Mouse (Mus musculus): ENCODE data around the gene Ifnar2.
A peak's percentile ranks its signal among the peaks of the same experiment; 100 is the strongest.

Ifnar2 gene

GRCm38 (mm10) chr16:91358555-91358954, 14.0 kb upstream of the Ifnar2 start:
- DNase-seq (ENCODE audit: low read depth): peak; percentile 80

DNA sequence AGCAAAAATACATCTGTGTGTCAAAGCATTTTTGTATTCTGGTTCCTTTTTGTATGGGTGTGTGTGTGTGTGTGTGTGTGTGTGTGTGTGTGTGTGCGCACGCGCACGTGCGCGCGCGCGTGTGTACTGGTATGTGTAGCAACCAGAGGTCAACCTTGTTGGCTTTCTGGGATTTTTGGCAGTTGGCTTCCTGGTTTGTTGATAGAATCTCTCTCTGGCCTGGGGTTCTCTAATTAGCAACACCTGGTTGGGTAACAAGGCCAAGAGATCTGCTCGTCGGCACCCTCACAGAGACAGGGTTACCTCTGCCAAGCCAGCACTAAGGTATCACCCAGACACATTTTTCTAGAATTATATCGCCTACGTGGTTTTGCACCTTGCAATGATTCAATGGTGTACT, 13.1 kb upstream of the Ifnar2 start:
- DNase-seq (ENCODE audit: low read depth): peak; percentile 43

GRCm38 (mm10) chr16:91360162-91360561, 12.4 kb upstream of the Ifnar2 start:
- peak; percentile 8 for DNase-seq (ENCODE audit: low read depth)

DNA sequence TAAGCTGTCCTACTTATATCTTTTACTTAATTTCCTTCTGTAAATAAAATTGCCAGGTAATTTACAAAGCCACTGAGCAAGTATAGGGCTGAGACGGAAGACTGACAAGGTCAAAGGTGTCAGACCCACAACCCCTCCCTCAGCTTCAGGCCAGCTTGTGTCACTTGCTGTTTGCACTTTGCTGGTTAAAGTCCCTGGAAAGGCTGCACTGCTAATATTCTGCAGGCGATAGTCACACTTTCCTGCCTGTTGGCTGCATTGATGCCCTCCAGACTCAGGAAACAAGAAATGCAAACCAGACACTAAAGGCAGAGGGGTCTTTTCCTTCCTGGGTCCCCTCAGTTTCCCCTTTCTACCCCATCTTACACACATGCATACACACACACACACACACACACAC, 10.6 kb upstream of the Ifnar2 start:
- DNase-seq (ENCODE audit: low read depth): no peak

GRCm38 (mm10) chr16:91362616-91363272, 9.8 kb upstream of the Ifnar2 start:
- peak; percentile 90 for DNase-seq (ENCODE audit: low read depth)

DNA sequence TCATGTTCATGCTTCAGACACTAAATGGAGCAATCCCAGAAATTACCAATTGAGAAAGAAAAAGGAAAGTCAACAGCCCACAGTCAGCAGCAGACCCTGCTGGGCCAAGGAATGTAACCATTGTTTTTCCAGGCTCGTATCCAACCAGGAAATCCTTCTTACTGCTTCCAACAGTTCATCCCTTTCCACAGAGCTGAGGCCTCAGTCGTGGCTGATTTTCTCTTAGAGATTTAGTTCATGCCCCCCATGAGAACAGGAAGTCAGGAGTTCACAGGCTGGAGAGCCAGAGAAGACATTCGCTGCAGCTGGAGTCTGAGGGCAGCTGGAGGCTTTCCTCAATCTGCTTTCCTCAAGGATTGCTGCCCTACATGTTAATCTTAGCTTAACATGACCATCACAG, 9.1 kb upstream of the Ifnar2 start:
- DNase-seq (ENCODE audit: low read depth): peak; percentile 89

DNA sequence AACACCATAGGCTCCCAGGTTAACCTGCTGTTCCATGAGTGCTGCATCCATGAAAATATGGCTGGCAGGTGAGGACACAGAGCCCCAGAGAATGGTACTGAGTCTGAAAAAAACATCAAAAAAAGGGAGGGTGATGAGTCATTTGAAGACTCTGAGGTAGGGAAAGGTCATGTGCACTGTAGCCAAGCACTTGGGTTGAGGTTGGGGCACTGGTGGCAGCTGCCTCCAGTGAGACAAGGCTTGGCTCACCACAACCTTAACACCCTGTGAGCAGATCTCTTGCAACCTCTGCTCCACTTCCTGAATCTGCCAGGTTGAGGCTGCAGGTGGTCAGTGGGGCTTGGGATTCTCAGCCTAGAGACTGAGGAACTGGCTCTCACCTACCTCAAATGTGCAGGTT, 6.0 kb upstream of the Ifnar2 start:
- DNase-seq (ENCODE audit: low read depth): no peak

DNA sequence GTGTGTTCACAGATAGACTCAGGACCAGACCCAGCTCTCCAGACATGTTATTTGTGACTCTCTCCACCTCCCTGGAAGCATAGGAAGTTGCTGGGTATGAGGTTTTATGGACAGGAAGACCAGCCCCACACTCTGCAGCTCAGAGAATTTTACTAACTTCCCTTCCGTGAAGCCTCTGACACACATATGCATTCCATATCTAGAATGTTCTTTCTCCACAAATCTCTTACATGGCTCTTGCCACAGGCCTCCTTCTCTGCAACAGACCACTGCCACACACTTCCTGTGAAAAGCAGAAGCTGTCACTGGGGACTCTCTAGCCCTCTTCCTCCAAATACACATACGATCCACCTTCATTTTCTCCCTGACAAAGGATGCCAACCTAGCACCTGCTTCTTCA, 5.5 kb upstream of the Ifnar2 start:
- no peak for DNase-seq (ENCODE audit: low read depth)

DNA sequence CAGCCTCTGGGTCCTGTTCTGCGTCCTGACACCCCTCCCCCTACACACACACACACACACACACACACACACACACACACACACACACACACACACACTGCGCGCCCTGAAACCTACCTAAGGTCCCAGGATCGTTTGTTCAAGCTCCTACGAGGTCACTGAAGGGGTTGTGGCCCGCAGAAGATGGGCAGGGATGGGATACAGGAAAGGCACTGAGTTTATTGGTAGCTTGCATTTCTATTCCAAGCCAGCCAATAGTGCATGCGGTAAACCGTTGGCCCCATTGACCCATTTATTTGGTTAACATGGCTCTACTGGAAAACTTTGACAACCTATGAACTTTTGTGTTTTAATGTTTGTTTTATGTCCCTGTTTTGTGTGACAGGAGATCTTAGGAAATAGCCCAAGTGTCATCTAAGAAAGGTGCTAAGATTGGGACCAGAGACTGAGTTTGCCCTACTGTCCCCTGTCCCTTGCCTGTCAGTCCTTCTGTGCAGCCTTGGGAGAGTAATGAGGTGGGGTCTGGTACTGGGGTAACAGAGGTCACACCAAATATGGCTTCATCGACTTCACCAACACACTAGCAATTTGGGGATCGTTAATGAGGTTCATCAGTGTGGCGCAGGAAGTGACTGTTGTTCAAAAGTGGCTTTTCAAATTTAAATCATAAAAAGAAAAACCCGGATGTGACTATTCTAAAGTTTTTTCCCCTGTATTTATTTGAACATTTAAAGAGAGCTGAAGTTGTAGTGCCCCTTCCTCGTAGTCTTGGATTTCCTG, 1.1 kb downstream of the Ifnar2 start:
- DNase-seq (ENCODE audit: low read depth): no peak

GRCm38 (mm10) chr16:91374253-91374634, 1.7 kb downstream of the Ifnar2 start:
- no peak for DNase-seq (ENCODE audit: low read depth)

DNA sequence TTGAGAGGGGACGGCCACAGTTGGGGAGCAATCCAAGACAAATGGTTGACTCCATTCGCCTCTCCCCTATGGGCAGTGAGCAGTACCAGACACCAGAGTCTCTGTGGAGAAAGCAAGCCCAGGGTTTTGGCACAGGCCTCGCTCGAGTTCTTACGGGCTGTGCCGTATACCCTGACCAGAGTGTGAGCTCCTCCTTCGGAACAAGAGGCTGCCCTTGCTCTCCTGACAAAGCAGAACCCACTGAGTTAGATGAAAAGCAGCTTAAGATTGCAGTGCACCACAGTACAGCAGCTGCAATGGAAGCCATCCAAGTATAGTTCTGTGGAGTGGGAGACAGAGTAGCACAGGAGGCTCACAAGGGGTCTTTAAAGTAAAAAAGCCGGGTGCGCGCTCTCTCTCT, 4.1 kb downstream of the Ifnar2 start:
- no peak for DNase-seq (ENCODE audit: low read depth)

DNA sequence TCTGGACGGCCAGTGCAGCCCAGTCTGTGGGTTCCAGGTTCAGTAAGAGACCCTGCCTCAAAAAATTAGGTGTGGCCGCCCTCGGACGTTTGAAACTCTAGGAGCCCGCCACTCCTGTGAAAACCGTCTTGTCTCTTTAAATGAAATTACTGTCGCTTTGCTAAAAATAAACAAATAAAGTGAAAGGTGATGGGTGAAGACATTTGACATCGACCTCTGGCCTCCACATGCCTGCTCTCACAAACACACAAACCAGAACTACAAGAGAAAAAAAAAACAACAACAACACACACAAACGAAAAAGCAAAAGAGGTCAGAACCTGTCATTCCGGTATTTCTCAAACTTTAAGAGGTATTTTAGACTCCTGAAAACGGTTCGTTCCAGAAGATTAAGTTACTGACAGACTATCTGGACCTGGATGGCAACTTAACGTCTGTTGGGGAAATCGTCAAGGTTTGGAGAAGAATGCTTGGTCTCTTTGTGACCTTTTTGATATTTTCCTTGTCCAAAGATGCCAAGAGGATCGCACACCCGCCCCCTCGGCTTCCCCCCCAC, 5.9 kb downstream of the Ifnar2 start:
- no peak for DNase-seq (ENCODE audit: low read depth)

- DNase-seq (ENCODE audit: low read depth): no peak
Observed at GRCm38 (mm10) chr16:91378991-91379390, 6.4 kb downstream of the Ifnar2 start.

DNA sequence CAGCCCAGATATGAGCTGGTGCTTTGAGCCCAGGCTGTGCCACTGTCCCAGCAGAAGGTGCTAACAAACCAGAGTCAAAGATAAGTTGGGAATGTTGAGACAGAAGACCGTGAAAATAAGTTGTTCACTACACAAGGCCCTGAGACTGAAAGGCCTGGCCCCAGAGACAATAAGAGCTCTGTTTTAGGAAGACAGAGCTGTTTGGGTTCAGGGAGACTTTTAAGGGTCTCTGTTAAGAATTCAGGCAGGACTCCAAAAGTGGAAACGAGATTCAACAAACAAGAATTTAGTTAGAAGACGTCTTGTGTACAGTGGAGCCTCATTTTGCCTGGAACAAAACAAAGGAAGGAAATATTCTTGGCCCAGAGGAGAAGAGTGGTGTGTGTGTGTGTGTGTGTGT, 6.8 kb downstream of the Ifnar2 start:
- DNase-seq (ENCODE audit: low read depth): no peak

- no peak for DNase-seq (ENCODE audit: low read depth)
Observed at GRCm38 (mm10) chr16:91380151-91380550, 7.6 kb downstream of the Ifnar2 start.

GRCm38 (mm10) chr16:91381606-91382005, 9.0 kb downstream of the Ifnar2 start:
- no peak for DNase-seq (ENCODE audit: low read depth)

- no peak for DNase-seq (ENCODE audit: low read depth)
Observed at GRCm38 (mm10) chr16:91382261-91382790, 9.7 kb downstream of the Ifnar2 start.

GRCm38 (mm10) chr16:91384221-91384620, 11.6 kb downstream of the Ifnar2 start:
- DNase-seq (ENCODE audit: low read depth): no peak

- no peak for DNase-seq (ENCODE audit: low read depth)
Observed at GRCm38 (mm10) chr16:91385621-91386020, 13.0 kb downstream of the Ifnar2 start.

DNA sequence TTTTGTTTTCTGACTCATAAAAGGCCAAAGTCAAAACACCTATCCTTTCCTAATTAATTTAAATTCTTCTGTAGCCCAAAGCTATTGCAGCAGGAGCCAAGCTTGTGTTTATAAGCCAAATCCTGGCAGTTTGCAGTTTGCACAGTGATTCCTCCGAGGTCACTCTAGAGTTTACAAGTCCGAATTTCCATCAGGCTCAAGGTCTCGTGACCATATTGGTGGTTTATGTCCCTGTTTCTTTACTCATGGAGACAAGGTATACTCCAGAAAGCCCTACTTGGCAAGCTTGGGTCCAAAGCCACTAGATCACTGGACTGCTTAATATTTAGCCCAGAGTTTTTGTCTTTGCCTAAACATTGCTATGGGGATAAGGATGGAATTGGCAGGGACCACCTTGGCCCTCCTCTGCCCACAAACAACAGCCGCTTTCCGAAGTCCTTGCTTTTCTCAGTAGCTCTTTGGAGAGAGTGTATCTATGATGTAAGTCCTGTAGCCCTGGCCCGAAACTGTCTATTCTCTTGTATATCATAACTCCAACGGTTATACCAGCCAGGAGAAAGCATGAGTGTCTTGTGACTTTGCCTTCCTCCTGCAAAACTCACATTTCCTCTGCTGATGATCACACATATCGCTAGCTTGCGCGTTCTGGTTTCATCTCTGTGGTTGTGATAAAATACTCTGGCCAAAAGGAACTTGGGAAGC, 14.0 kb downstream of the Ifnar2 start:
- no peak for DNase-seq (ENCODE audit: low read depth)

- no peak for DNase-seq (ENCODE audit: low read depth)
Observed at GRCm38 (mm10) chr16:91387121-91387486, 14.5 kb downstream of the Ifnar2 start.

GRCm38 (mm10) chr16:91390100-91390499, 17.5 kb downstream of the Ifnar2 start:
- peak; percentile 22 for DNase-seq (ENCODE audit: low read depth)

GRCm38 (mm10) chr16:91391421-91391820, 18.8 kb downstream of the Ifnar2 start, which contains the start of gene Gm21970:
Gene Gm21970 (plus strand): TSS chr16:91391721.
- no peak for DNase-seq (ENCODE audit: low read depth)

Measured in NIH3T3 (cell line).